Mouse (Mus musculus) myocyte (in vitro differentiated cells): ENCODE measurements around the gene Nadk2.
A peak's percentile ranks its signal among the peaks of the same experiment; 100 is the strongest.

Source experiments
- CEBPB ChIP-seq: IDR thresholded peaks from 2 replicates; pipeline ENCODE4 v1.6.1; 2011; ENCODE audit warnings: mild to moderate bottlenecking, moderate library complexity; ENCODE audit not compliant: poor library complexity, insufficient read depth, severe bottlenecking
- E2F4 ChIP-seq: IDR thresholded peaks from one replicate; pipeline ENCODE4 v1.6.1; 2011; ENCODE audit warnings: mild to moderate bottlenecking, control low read depth, moderate library complexity; ENCODE audit not compliant: insufficient read depth
- MAX ChIP-seq: IDR thresholded peaks from one replicate; pipeline ENCODE4 v1.6.1; 2011; ENCODE audit warnings: low read depth, mild to moderate bottlenecking, control low read depth
- MYOD1 ChIP-seq, 3 experiments: IDR thresholded peaks; one replicate each; pipeline ENCODE4 v1.6.1; 2011; ENCODE audit warnings: control low read depth in 2 of 3, low read depth in 2 of 3, mild to moderate bottlenecking in 2 of 3, moderate library complexity in 1 of 3; ENCODE audit not compliant: insufficient read length in 2 of 3, control insufficient read depth in 1 of 3
- MYOG ChIP-seq, 3 experiments: IDR thresholded peaks; one replicate each; pipeline ENCODE4 v1.6.1; 2011; ENCODE audit warnings: control low read depth in 2 of 3, low read depth in 2 of 3, mild to moderate bottlenecking in 2 of 3; ENCODE audit not compliant: insufficient read length in 2 of 3, control insufficient read depth in 1 of 3, insufficient read depth in 1 of 3
- POLR2A ChIP-seq: IDR thresholded peaks from one replicate; pipeline ENCODE4 v1.6.1; 2011; ENCODE audit warnings: low read depth, mild to moderate bottlenecking, control low read depth, moderate library complexity; ENCODE audit not compliant: insufficient read length
- POLR2AphosphoS2 ChIP-seq: IDR thresholded peaks from one replicate; pipeline ENCODE4 v1.6.1; 2011; ENCODE audit warnings: low read depth, control low read depth; ENCODE audit not compliant: insufficient read length
- REST ChIP-seq: IDR thresholded peaks from one replicate; pipeline ENCODE4 v1.6.1; 2011; ENCODE audit warnings: mild to moderate bottlenecking, control low read depth, moderate library complexity; ENCODE audit not compliant: insufficient read depth, insufficient read length
- SRF ChIP-seq: IDR thresholded peaks from one replicate; pipeline ENCODE4 v1.6.1; 2011; ENCODE audit warnings: low read depth; ENCODE audit not compliant: control insufficient read depth, insufficient read length
- TCF12 ChIP-seq: IDR thresholded peaks from one replicate; pipeline ENCODE4 v1.6.1; 2011; ENCODE audit warnings: mild to moderate bottlenecking, control low read depth; ENCODE audit not compliant: poor library complexity, insufficient read depth, severe bottlenecking
- TCF3 ChIP-seq: IDR thresholded peaks from one replicate; pipeline ENCODE4 v1.6.1; 2011; ENCODE audit warnings: low read depth, control low read depth; ENCODE audit not compliant: insufficient read length
- USF1 ChIP-seq: IDR thresholded peaks from one replicate; pipeline ENCODE4 v1.6.1; 2011; ENCODE audit warnings: low read depth, mild to moderate bottlenecking, control low read depth, moderate library complexity

GRCm38 (mm10) chr15:9139447-9139846 lies 68.4 kb downstream of the Nadk2 start:
- TF ChIP-seq MYOG (IDR thresholded peaks at IDR 0.05; ENCODE audit: control insufficient read depth in 1 of 3, insufficient read depth in 1 of 3, insufficient read length in 2 of 3, low read depth in 2 of 3) (no peak), POLR2A (no peak), USF1 (peak; percentile 44), MAX (no peak), TCF3 (no peak), E2F4 (no peak), POLR2AphosphoS2 (no peak), CEBPB (no peak), TCF12 (no peak), REST (no peak), MYOD1 (IDR thresholded peaks at IDR 0.05; ENCODE audit: control insufficient read depth in 1 of 3, insufficient read length in 2 of 3, low read depth in 2 of 3) (no peak), SRF (no peak)
